Mouse (Mus musculus): Measurements from ENCODE around the gene Micu2. TPM values are rescaled to one million over a fixed set of nuclear protein-coding genes. Genes with fewer than 3 reads are reported as not detected.

Gene Micu2
- 10 to 100 TPM; 12.1 to 14.0 TPM for polyA plus RNA-seq (2017; shearing (Covaris generic))

GRCm38 (mm10) chr14:57998526-57999401, at the start of gene Micu2:
Micu2 (minus strand) TSS chr14:57999262.
- peak; percentile 97 for ATAC-seq

GRCm38 (mm10) chr14:58046639-58047284, 47.7 kb upstream of the Micu2 start:
- no peak for ATAC-seq

- ATAC-seq, result no peak
These were observed 37.1 kb upstream of the Micu2 start for GRCm38 (mm10) chr14:58036174-58036573.

GRCm38 (mm10) chr14:58034567-58034966, 35.5 kb upstream of the Micu2 start:
- no peak for ATAC-seq

GRCm38 (mm10) chr14:58018869-58019268, 19.8 kb upstream of the Micu2 start:
- ATAC-seq, result no peak

GRCm38 (mm10) chr14:58003852-58004251, 4.8 kb upstream of the Micu2 start:
- ATAC-seq, result no peak

GRCm38 (mm10) chr14:58002161-58002560, 3.1 kb upstream of the Micu2 start:
- no peak for ATAC-seq

- ATAC-seq, result no peak
These were observed 306 bp upstream of the Micu2 start for GRCm38 (mm10) chr14:57999402-57999734.

- ATAC-seq, result no peak
These were observed 1.6 kb downstream of the Micu2 start for GRCm38 (mm10) chr14:57997431-57997830.

GRCm38 (mm10) chr14:57996210-57996609, 2.9 kb downstream of the Micu2 start:
- ATAC-seq, result no peak

- ATAC-seq, result no peak
These were observed 7.3 kb downstream of the Micu2 start for GRCm38 (mm10) chr14:57991761-57992160.

- ATAC-seq, result no peak
These were observed 9.9 kb downstream of the Micu2 start for GRCm38 (mm10) chr14:57989162-57989561.

- no peak for ATAC-seq
These were observed 13.3 kb downstream of the Micu2 start for GRCm38 (mm10) chr14:57985780-57986179.

GRCm38 (mm10) chr14:57982450-57982849, 16.6 kb downstream of the Micu2 start:
- ATAC-seq, result no peak

- no peak for ATAC-seq
These were observed 17.2 kb downstream of the Micu2 start for GRCm38 (mm10) chr14:57981720-57982418.

GRCm38 (mm10) chr14:57980776-57981175, 18.3 kb downstream of the Micu2 start:
- no peak for ATAC-seq

- ATAC-seq, result no peak
These were observed 18.9 kb downstream of the Micu2 start for GRCm38 (mm10) chr14:57980179-57980578.

- no peak for ATAC-seq
These were observed 20.9 kb downstream of the Micu2 start for GRCm38 (mm10) chr14:57978144-57978543.

GRCm38 (mm10) chr14:57975656-57976055, 23.4 kb downstream of the Micu2 start:
- no peak for ATAC-seq

GRCm38 (mm10) chr14:57971986-57972525, 27.0 kb downstream of the Micu2 start:
- ATAC-seq, result no peak

- ATAC-seq, result no peak
These were observed 30.2 kb downstream of the Micu2 start for GRCm38 (mm10) chr14:57968873-57969272.

GRCm38 (mm10) chr14:57967080-57967797, 31.8 kb downstream of the Micu2 start:
- no peak for ATAC-seq

All from activated CD4-positive, CD25-positive, alpha-beta regulatory T cell, adult 4 months (primary cell).